Mouse (Mus musculus) small intestine, adult 2 months (tissue): ENCODE results near the gene Gnb5. TPM values are rescaled to one million over a fixed set of nuclear protein-coding genes. Genes with fewer than 3 reads are reported as not detected.

Source experiments
- H3K27ac ChIP-seq: fragments of 200-500 bp; 2 replicates; pipeline ENCODE4 v1.5.1; 2012; ENCODE audit warnings: low read depth, low read length, control low read depth, inconsistent platforms; ENCODE audit not compliant: insufficient read depth
- H3K27me3 ChIP-seq: fragments of 200-500 bp; 2 replicates; pipeline ENCODE4 v1.6.1; 2012; ENCODE audit warnings: mild to moderate bottlenecking, moderate library complexity, low read length, inconsistent platforms; ENCODE audit not compliant: control insufficient read depth, insufficient read depth
- H3K36me3 ChIP-seq: fragments of 200-500 bp; 2 replicates; pipeline ENCODE4 v1.6.1; 2012; ENCODE audit warnings: mild to moderate bottlenecking, low read length, control low read depth, inconsistent platforms; ENCODE audit not compliant: control insufficient read depth, insufficient read depth
- H3K4me1 ChIP-seq: fragments of 200-500 bp; 2 replicates; pipeline ENCODE4 v1.6.1; 2012; ENCODE audit warnings: low read length, inconsistent platforms, mixed read lengths; ENCODE audit not compliant: control insufficient read depth, insufficient read depth, insufficient read length
- H3K4me3 ChIP-seq: fragments of 200-500 bp; 2 replicates; pipeline ENCODE4 v1.5.1; 2012; ENCODE audit warnings: low read depth, mild to moderate bottlenecking, control low read depth, inconsistent platforms, low read length, moderate library complexity
- CTCF ChIP-seq: fragments of 200-500 bp; IDR thresholded peaks from 2 replicates; pipeline ENCODE4 v1.5.1; 2012; ENCODE audit warnings: low read depth, mild to moderate bottlenecking, control low read depth, inconsistent platforms, low read length, moderate library complexity, mixed read lengths; ENCODE audit not compliant: insufficient replicate concordance, insufficient read length; ENCODE audit errors: extremely low read depth
- POLR2A ChIP-seq: fragments of 200-500 bp; IDR thresholded peaks from 2 replicates; pipeline ENCODE4 v1.6.1; 2012; ENCODE audit warnings: low read depth, mild to moderate bottlenecking, control low read depth, inconsistent platforms, low read length, moderate library complexity
- WGBS: fragments of 180-500 bp; shearing (Covaris S2); methylation state at CpG from one replicate; pipeline ENCODE4 v1.1.7; 2018; 5-methylcytosine and 5-hydroxymethylcytosine counted together
- polyA plus RNA-seq: library from polyadenylated mRNA; depleted of rRNA; stranded (reverse); fragments of >200 nt; gene quantifications from 2 replicates; pipeline ENCODE4 v1.2.3, GENCODE M21; 2012

The Gnb5 gene
- polyA plus RNA-seq, 1 experiment, result 7.3 TPM

GRCm38 (mm10) chr9:75267147-75267546 lies 38.9 kb upstream of the Gnb5 start:
- Histone ChIP-seq H3K36me3 (peaks cover 6% of the 10 kb centered on the region), H3K4me3 (no peak overlapping the region), H3K4me1 (no peaks in the 10 kb centered on the region; the same call in 1 of the 2 replicates), H3K27ac (no peak overlapping the region), H3K27me3 (no peaks in the 10 kb centered on the region)
- WGBS, result 41% methylated on average over 6 of the region's 6 CpGs
- no peak for TF ChIP-seq POLR2A
- TF ChIP-seq CTCF, result no peak

DNA sequence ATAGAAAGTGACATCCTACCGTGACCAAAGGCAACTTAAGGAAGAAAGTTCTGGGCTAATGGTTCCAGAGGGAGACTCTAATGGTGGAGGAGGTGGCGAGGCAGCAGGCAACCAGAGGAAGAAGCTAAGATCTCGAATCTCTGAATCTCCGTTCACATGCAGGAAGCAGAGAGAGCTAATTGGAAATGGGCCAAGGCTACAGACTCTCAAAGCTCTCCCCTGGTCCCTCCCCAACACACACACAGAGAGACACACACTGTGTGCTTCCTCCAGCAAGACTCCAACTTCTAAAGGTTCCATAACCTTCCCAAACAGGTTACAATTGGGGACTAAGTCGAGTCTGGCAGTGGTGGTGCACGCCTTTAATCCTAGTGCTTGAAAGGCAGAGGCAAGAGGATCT lies 35.7 kb upstream of the Gnb5 start:
- 67% methylated on average over 6 of the region's 6 CpGs for WGBS
- TF ChIP-seq POLR2A, result no peak
- no peak for TF ChIP-seq CTCF
- no peak overlapping the region for H3K27ac ChIP-seq

DNA sequence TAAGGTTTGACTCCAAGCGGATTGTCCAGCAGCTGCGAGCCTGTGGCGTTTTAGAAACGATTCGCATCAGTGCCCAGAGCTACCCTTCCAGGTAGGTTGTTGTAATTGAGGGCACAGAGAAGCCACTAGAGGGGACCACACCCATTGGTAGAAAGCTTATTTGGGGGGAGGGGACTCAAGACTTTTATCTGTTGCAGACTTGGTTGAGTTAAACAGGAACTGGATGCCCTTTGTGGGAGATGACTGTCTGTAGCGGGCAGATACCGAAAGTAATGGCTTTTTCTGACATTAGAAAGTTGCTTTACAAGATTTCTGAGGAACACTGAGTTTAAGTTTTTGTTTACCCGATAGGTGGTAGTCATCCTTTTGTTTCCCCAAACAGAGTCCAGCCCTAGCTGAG lies 34.5 kb upstream of the Gnb5 start:
- 94% methylated on average over 8 of the region's 8 CpGs for WGBS
- Histone ChIP-seq H3K27ac (no peak overlapping the region), H3K36me3 (peaks cover 6% of the 10 kb centered on the region), H3K4me1 (no peaks in the 10 kb centered on the region), H3K4me3 (no peak overlapping the region), H3K27me3 (no peaks in the 10 kb centered on the region)
- no peak for TF ChIP-seq CTCF
- TF ChIP-seq POLR2A, result no peak

More for the DNA sequence above, 35.7 kb upstream of the Gnb5 start:
- Histone ChIP-seq H3K27me3 (no peaks in the 10 kb centered on the region), H3K4me3 (no peak overlapping the region), H3K4me1 (no peaks in the 10 kb centered on the region), H3K36me3 (peaks cover 6% of the 10 kb centered on the region)

DNA sequence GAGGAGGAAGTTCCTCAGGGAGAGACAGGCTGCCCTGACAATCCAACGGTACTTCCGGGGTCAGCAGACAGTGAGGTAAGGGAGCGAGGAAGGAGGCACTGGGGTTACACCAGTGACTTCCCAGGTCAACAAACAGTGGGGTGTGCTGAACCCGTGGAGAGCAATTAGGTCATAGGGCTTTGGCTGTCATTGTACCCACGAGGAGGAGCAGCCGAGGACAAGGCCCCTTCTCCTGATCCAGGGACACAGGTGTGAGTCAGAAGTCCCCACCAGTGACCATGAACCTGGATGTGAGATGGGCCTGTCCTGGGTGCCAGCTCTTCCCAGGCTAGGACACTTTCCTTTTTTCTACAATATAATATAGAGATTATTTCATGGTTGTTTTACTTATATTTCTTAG lies 32.4 kb upstream of the Gnb5 start:
- no peak overlapping the region for H3K27ac ChIP-seq
- no peaks in the 10 kb centered on the region for H3K27me3 ChIP-seq
- no peaks in the 10 kb centered on the region for H3K4me1 ChIP-seq
- WGBS, result 72% methylated on average over 6 of the region's 6 CpGs
- TF ChIP-seq CTCF (no peak), POLR2A (no peak)
- no peak overlapping the region for H3K4me3 ChIP-seq
- H3K36me3 ChIP-seq, result peaks cover 4% of the 10 kb centered on the region

DNA sequence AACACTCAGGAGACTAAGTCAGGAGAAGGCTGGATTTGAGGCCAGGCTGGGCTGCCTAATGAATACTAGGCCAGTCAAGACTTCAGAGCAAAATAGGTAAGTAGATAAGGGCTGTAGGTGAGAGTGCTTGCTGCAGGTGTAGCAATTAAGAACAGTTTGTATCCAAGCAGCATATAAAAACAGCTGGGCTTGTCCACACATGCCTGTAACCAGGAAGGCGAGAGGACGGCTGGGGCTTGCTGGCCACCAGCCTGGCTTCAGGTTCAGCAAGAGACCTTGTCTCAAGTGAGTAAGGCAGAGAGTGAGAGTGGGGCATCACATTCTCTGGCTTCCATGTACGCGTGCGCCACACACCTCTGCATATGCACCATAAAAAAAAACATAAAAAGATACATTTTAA lies 31.6 kb upstream of the Gnb5 start:
- H3K4me3 ChIP-seq, result no peak overlapping the region
- H3K27ac ChIP-seq, result no peak overlapping the region
- WGBS, result 87% methylated on average over 5 of the region's 5 CpGs
- no peak for TF ChIP-seq POLR2A
- no peak for TF ChIP-seq CTCF
- H3K36me3 ChIP-seq, result peaks cover 4% of the 10 kb centered on the region
- no peaks in the 10 kb centered on the region for H3K4me1 ChIP-seq
- H3K27me3 ChIP-seq, result no peaks in the 10 kb centered on the region

GRCm38 (mm10) chr9:75275051-75275450 lies 31.0 kb upstream of the Gnb5 start:
- TF ChIP-seq POLR2A (no peak), CTCF (no peak)
- Histone ChIP-seq H3K27me3 (no peaks in the 10 kb centered on the region), H3K4me1 (no peaks in the 10 kb centered on the region), H3K27ac (no peak overlapping the region), H3K4me3 (no peak overlapping the region), H3K36me3 (peaks cover 3% of the 10 kb centered on the region)
- WGBS, result 95% methylated on average over 9 of the region's 9 CpGs

- H3K36me3 ChIP-seq, result peaks cover 3% of the 10 kb centered on the region; the same call in 1 of the 2 replicates
- no peaks in the 10 kb centered on the region for H3K27me3 ChIP-seq
- no peak overlapping the region for H3K27ac ChIP-seq
- no peak overlapping the region for H3K4me3 ChIP-seq
- no peaks in the 10 kb centered on the region for H3K4me1 ChIP-seq
- peak; percentile 62; the same call in 1 of the 2 replicates for TF ChIP-seq CTCF
- TF ChIP-seq POLR2A, result no peak
- WGBS, result 62% methylated on average over 5 of the region's 5 CpGs
Measured at GRCm38 (mm10) chr9:75280814-75281213, 25.3 kb upstream of the Gnb5 start.
